Mouse (Mus musculus) cerebellum, postnatal 36 days (tissue): ENCODE measurements at regions not wholly inside any gene's neighbourhood (a gene's known extent, or its start where the extent isn't known, plus 50 kb on each side); places are given as distances from the start of the nearest gene placed in this dataset.

ENCODE experiments used
- DNase-seq, 2 experiments: peaks; one replicate each; pipeline ENCODE4 v3.0.0; 2021 to 2022; ENCODE audit warnings: mixed read lengths in 2 of 2

- no peak for DNase-seq
Observed at GRCm38 (mm10) chr2:159714633-159715032, 619.3 kb downstream of the Gm826 start.

GRCm38 (mm10) chr2:159718738-159719137 lies 615.2 kb downstream of the Gm826 start:
- DNase-seq, result no peak

- DNase-seq, result no peak
Observed at GRCm38 (mm10) chr2:159725158-159726076, 608.5 kb downstream of the Gm826 start.

- DNase-seq, result no peak
Observed at GRCm38 (mm10) chr2:159729301-159729700, 604.7 kb downstream of the Gm826 start.

GRCm38 (mm10) chr2:159730221-159730620 lies 603.7 kb downstream of the Gm826 start:
- DNase-seq, result no peak

- DNase-seq, result no peak
Observed at GRCm38 (mm10) chr2:159731305-159731704, 602.7 kb downstream of the Gm826 start.

GRCm38 (mm10) chr2:159732413-159732812 lies 601.5 kb downstream of the Gm826 start:
- DNase-seq, result no peak

- DNase-seq, result no peak
Observed at GRCm38 (mm10) chr2:159734576-159734975, 599.4 kb downstream of the Gm826 start.

GRCm38 (mm10) chr2:159755541-159756011 lies 578.4 kb downstream of the Gm826 start:
- peak in 1 of 2 experiments; percentile 4 for DNase-seq

GRCm38 (mm10) chr2:159760806-159761205 lies 573.2 kb downstream of the Gm826 start:
- no peak for DNase-seq

- no peak for DNase-seq
Observed at GRCm38 (mm10) chr2:159763115-159763514, 570.8 kb downstream of the Gm826 start.
